Mouse (Mus musculus) heart, postnatal 14 days (tissue): ENCODE data around the gene Tacc2. TPM values are rescaled to one million over a fixed set of nuclear protein-coding genes. Genes with fewer than 3 reads are reported as not detected.
A peak's percentile ranks its signal among the peaks of the same experiment; 100 is the strongest.

Experiments used
- DNase-seq, 2 experiments: peaks; one replicate each; pipeline ENCODE4 v3.0.0; 2021 to 2022
- intact Hi-C: fragments of 180-260 bp; cut with DNase I; formaldehyde crosslinking; loops from one replicate; pipeline ENCODE4 v1.15.1; 2025
- total RNA-seq, 2 experiments: library from RNA; stranded (reverse); gene quantifications; 2 replicates each; pipeline ENCODE4 v1.2.3; 2021

Tacc2 gene
- total RNA-seq, 2 experiments from 2014 or later, result 316 to 336 TPM

- intact Hi-C loops, result loop anchor here (2.0 kb wide), 2 partner anchors 81 to 89 kb away; no protein-coding TSS in a partner anchor
- DNase-seq, result peak; percentile 57 to 76
Observed at GRCm38 (mm10) chr7:130673169-130674033, 96.2 kb downstream of the Tacc2 start.

GRCm38 (mm10) chr7:130674526-130674925 is 97.3 kb downstream of the Tacc2 start:
- DNase-seq, result no peak
- intact Hi-C loops, result no loop called here

GRCm38 (mm10) chr7:130676885-130677540 is 99.8 kb downstream of the Tacc2 start:
- intact Hi-C loops, result no loop called here
- no peak for DNase-seq

- intact Hi-C loops, result no loop called here
Observed at GRCm38 (mm10) chr7:130677541-130678274, 100.5 kb downstream of the Tacc2 start.

GRCm38 (mm10) chr7:130678414-130678813 is 101.2 kb downstream of the Tacc2 start:
- intact Hi-C loops, result no loop called here
- DNase-seq, result peak; percentile 63 to 68

More at GRCm38 (mm10) chr7:130677541-130678274, 100.5 kb downstream of the Tacc2 start:
- DNase-seq, result no peak

- peak; percentile 62 to 69 for DNase-seq
- intact Hi-C loops, result no loop called here
Observed at GRCm38 (mm10) chr7:130681798-130682197, 104.6 kb downstream of the Tacc2 start.

- intact Hi-C loops, result no loop called here
Observed at GRCm38 (mm10) chr7:130688601-130689000, 111.4 kb downstream of the Tacc2 start.

GRCm38 (mm10) chr7:130690869-130691268 is 113.6 kb downstream of the Tacc2 start:
- DNase-seq, result no peak
- intact Hi-C loops, result loop anchor here (5.0 kb wide), 2 partner anchors 36 to 89 kb away; no protein-coding TSS in a partner anchor

More at GRCm38 (mm10) chr7:130688601-130689000, 111.4 kb downstream of the Tacc2 start:
- no peak for DNase-seq

- intact Hi-C loops, result loop anchor here (5.0 kb wide), 2 partner anchors 35 to 90 kb away; no protein-coding TSS in a partner anchor
- DNase-seq, result no peak
Observed at GRCm38 (mm10) chr7:130691931-130692330, 114.7 kb downstream of the Tacc2 start.

GRCm38 (mm10) chr7:130692392-130692942 is 115.2 kb downstream of the Tacc2 start:
- DNase-seq, result peak; percentile 68 to 74
- intact Hi-C loops, result loop anchor here (5.0 kb wide), 2 partner anchors 35 to 90 kb away; no protein-coding TSS in a partner anchor

GRCm38 (mm10) chr7:130692943-130693799 is 115.9 kb downstream of the Tacc2 start:
- no peak for DNase-seq
- intact Hi-C loops, result loop anchor here (5.0 kb wide), 2 partner anchors 34 to 91 kb away; no protein-coding TSS in a partner anchor

- intact Hi-C loops, result loop anchor here (5.0 kb wide), 2 partner anchors 34 to 91 kb away; no protein-coding TSS in a partner anchor
- no peak for DNase-seq
Observed at GRCm38 (mm10) chr7:130693800-130694193, 116.6 kb downstream of the Tacc2 start.

- DNase-seq, result no peak
- intact Hi-C loops, result no loop called here
Observed at GRCm38 (mm10) chr7:130695669-130696338, 118.6 kb downstream of the Tacc2 start.

GRCm38 (mm10) chr7:130696347-130697234 is 119.4 kb downstream of the Tacc2 start:
- no peak for DNase-seq
- intact Hi-C loops, result no loop called here

GRCm38 (mm10) chr7:130698480-130698879 is 121.2 kb downstream of the Tacc2 start:
- intact Hi-C loops, result no loop called here
- no peak for DNase-seq

- intact Hi-C loops, result no loop called here
Observed at GRCm38 (mm10) chr7:130701336-130701735, 124.1 kb downstream of the Tacc2 start.

GRCm38 (mm10) chr7:130705230-130705629 is 128.0 kb downstream of the Tacc2 start:
- intact Hi-C loops, result no loop called here

More at GRCm38 (mm10) chr7:130701336-130701735, 124.1 kb downstream of the Tacc2 start:
- no peak for DNase-seq

More at GRCm38 (mm10) chr7:130705230-130705629, 128.0 kb downstream of the Tacc2 start:
- no peak for DNase-seq
